Mouse (Mus musculus) lung, embryonic 16.5 days (tissue): ENCODE results near the gene Tapt1. TPM values are rescaled to one million over a fixed set of nuclear protein-coding genes. Genes with fewer than 3 reads are reported as not detected.
"Not testable (repeated sequence)": the region's sequence is repeated elsewhere in the genome, so short reads cannot be mapped to it uniquely, and the experiment has no call there.

Source experiments
- ATAC-seq: fragments of 200-750 bp; cut with Nextera tagmentation; 2 replicates; pipeline ENCODE4 v1.8.0; 2017; ENCODE audit warnings: low read depth, mild to moderate bottlenecking, moderate library complexity
- H3K27ac ChIP-seq: fragments of 300-500 bp; sonication (generic); 2 replicates; pipeline ENCODE4 v1.5.1; 2014; ENCODE audit warnings: mild to moderate bottlenecking, control low read depth, low read length
- H3K27me3 ChIP-seq: fragments of 300-500 bp; sonication (generic); 2 replicates; pipeline ENCODE4 v1.6.1; 2014; ENCODE audit warnings: low read depth, low read length, mixed read lengths; ENCODE audit not compliant: control insufficient read depth, insufficient read depth
- H3K36me3 ChIP-seq: fragments of 300-500 bp; sonication (generic); 2 replicates; pipeline ENCODE4 v1.6.1; 2014; ENCODE audit warnings: low read length; ENCODE audit not compliant: control insufficient read depth, insufficient read depth
- H3K4me1 ChIP-seq: fragments of 300-500 bp; sonication (generic); replicated peaks from 2 replicates; pipeline ENCODE4 v1.6.1; 2014; ENCODE audit warnings: low read length, mixed read lengths; ENCODE audit not compliant: control insufficient read depth, insufficient read depth
- H3K4me2 ChIP-seq: fragments of 300-500 bp; sonication (generic); 2 replicates; pipeline ENCODE4 v1.6.1; 2014; ENCODE audit warnings: low read depth, low read length, control low read depth
- H3K4me3 ChIP-seq: fragments of 300-500 bp; sonication (generic); 2 replicates; pipeline ENCODE4 v1.5.1; 2014; ENCODE audit warnings: mild to moderate bottlenecking, low read length, control low read depth
- H3K9ac ChIP-seq: fragments of 300-500 bp; sonication (generic); 2 replicates; pipeline ENCODE4 v1.6.1; 2014; ENCODE audit warnings: low read length, control low read depth
- H3K9me3 ChIP-seq: fragments of 300-500 bp; sonication (generic); 2 replicates; pipeline ENCODE4 v1.6.1; 2016; ENCODE audit warnings: low read length; ENCODE audit not compliant: control insufficient read depth
- WGBS: fragments of 180-500 bp; shearing (Covaris S2); extraction: QIAGEN DNeasy Blood & Tissue Kit; methylation state at CpG from one replicate; pipeline ENCODE4 v1.1.7; 2014; 5-methylcytosine and 5-hydroxymethylcytosine counted together
- polyA plus RNA-seq: library from polyadenylated mRNA; unstranded; fragments of >200 nt; fragmentation: Nextera tagmentation; extraction: Ambion mirVana; gene quantifications from 2 replicates; pipeline ENCODE4 v1.2.1, GENCODE M21; 2015

Tapt1 gene
- polyA plus RNA-seq, 1 experiment from 2014 or later = 36.9 TPM

DNA sequence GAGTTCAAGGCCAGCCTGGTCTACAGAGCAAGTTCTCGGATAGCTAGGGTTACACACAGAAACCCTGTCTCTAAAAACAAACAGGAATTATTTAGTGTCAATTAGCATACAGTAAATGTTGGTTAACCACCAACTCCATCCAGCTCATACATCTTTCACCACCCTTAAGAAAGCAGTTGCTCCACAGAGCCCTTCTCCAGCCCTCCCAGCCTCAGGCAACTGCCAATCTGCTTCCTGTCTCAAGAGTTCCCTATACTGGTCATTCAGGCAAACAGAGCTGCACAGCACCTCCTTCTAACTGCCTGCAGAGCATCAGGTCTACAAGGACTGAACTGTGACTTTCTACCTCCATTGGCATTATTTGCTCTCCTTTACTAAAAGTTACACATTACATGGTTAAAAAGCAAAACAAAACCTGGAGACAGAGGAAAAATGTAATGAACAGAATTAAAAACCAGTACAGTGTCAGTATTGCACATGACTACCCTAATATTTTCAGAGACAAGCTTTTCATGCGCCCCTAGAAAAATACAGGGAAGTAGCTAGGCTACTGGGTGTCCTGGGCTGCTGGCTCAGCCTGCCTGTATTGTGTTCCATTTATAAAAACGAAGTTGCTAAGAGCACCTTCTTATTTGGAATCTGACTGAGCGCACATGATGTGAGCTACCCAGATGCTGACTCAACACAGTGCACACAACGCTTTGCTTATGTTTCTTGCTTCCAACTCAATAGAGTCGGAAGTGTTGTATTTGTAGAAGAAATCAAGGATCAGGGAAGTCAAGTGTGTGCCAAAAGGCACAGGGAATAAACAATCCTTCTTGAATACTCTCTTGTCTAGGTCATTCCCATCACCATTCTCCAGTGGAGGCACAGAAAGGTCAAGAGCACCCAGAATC lies 79.7 kb downstream of the Tapt1 start:
- 0 out of 2 replicates have a peak, but pooled peaks have one; percentile 20 for ATAC-seq
- H3K27ac ChIP-seq = no peak overlapping the region
- H3K9ac ChIP-seq = no peak overlapping the region
- H3K9me3 ChIP-seq = peaks cover 2% of the 10 kb centered on the region; the same call in 1 of the 2 replicates
- H3K4me1 ChIP-seq = peaks cover under 1% of the 10 kb centered on the region; the same call in 1 of the 2 replicates
- no peaks in the 10 kb centered on the region for H3K36me3 ChIP-seq
- no peak overlapping the region for H3K4me2 ChIP-seq
- H3K4me3 ChIP-seq = no peak overlapping the region
- 56% methylated on average over 6 of the region's 6 CpGs for WGBS
- H3K27me3 ChIP-seq = no peaks in the 10 kb centered on the region

DNA sequence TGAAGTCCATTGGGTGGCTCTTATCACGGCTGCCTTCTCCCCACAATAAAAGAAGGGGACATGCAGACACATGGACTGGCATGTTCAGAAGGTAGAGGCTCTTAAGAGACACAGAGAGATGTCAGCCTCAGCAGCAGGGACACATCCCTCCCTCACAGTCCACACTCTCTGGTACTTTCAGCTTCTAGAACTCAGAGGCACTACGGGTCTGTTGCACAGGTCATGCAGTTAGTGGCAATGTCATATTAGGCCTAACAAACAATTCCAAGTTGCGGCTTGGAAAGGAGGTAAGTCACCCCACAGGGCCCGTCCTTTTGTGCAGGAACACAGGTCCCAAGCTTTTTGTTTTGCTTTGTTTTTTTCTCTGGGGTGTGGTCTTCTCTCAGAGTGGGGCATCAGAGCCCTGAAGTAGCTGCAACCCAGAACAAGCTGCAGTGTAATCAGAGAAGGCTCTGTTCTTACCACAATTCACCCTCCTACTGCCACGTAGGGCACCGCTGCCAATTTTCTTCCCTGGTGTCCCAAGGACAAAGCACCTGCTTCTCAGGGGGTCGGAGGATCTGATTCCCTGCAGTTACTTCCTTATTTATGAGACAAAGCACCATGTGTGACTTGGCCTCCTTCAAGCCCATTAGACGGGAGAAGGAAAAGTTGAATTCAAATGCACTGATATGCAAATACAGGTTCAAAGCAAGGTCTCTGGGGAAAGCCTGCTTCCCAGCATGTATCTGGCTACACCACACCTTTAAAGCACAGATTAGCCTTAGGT lies 82.8 kb downstream of the Tapt1 start:
- no peaks in the 10 kb centered on the region for H3K36me3 ChIP-seq

DNA sequence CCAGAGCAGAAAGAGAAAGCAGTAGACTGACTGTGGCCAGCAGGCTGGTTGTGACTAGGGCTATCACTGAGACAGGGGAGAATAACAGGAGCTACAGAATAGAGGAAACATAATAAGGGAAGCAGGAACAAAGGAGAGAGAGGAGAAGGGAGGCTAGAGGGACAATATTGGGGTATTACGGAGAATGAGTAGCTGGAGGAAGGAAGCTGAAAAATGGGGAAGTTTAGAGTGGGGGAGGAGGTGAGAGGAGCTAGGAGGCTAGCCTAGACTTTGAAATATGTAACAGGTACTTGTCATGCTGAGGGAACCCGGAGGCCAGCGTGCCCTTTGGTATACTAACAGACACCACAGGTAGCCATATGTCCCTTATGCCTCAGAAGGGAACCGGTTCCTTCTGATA lies 98.9 kb downstream of the Tapt1 start:
- H3K27ac ChIP-seq = no peak overlapping the region

More for the DNA sequence above, 82.8 kb downstream of the Tapt1 start:
- no peak overlapping the region for H3K4me3 ChIP-seq
- no peaks in the 10 kb centered on the region for H3K9me3 ChIP-seq
- WGBS = 54% methylated on average over 8 of the region's 8 CpGs
- no peak overlapping the region for H3K4me2 ChIP-seq
- no peak overlapping the region for H3K27ac ChIP-seq
- H3K9ac ChIP-seq = no peak overlapping the region
- ATAC-seq = no peak
- H3K27me3 ChIP-seq = no peaks in the 10 kb centered on the region
- H3K4me1 ChIP-seq = no peaks in the 10 kb centered on the region

DNA sequence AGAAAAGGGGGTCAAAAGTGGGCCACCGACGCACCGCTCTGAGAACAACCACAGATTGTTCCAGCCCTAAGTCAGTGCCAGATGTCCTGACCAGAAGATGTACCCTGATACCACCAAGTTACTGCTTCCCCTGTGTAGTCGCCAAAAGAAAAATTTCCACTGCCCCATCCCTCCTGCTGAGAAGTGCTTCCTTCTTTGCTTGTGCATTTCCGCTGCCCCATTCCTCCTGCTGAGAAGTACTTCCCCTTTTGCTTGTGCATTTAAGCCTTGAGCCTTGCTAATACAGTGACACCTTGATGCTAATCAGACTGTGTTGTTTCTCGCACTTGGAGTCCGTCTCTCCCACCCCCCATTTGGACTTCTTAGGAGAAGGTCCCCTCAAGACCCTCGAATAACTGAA lies 99.9 kb downstream of the Tapt1 start:
- H3K27me3 ChIP-seq = not testable (repeated sequence)

More for the DNA sequence above, 98.9 kb downstream of the Tapt1 start:
- Histone ChIP-seq H3K27me3 (no peaks in the 10 kb centered on the region), H3K4me2 (no peak overlapping the region), H3K9ac (no peak overlapping the region), H3K36me3 (no peaks in the 10 kb centered on the region), H3K4me3 (no peak overlapping the region), H3K9me3 (no peaks in the 10 kb centered on the region), H3K4me1 (0 out of 2 replicates have a peak, but pooled peaks cover 2% of the 10 kb centered on the region)
- no peak for ATAC-seq
- 66% methylated on average over 4 of the region's 4 CpGs for WGBS

More for the DNA sequence above, 99.9 kb downstream of the Tapt1 start:
- H3K27ac ChIP-seq, ATAC-seq, H3K4me1 ChIP-seq, H3K4me2 ChIP-seq, H3K36me3 ChIP-seq, H3K4me3 ChIP-seq, H3K9ac ChIP-seq, H3K9me3 ChIP-seq: not testable (repeated sequence)
- 87% methylated on average over 8 of the region's 8 CpGs for WGBS

Other genes with a start within 250 kb of the Tapt1 start
- gene Fgfbp1, start 244.8 kb downstream of the Tapt1 start, polyA plus RNA-seq = 27.6 and 36.1 TPM in 2 replicates
- 41.4 and 43.7 TPM in 2 replicates for gene Prom1, start 124.6 kb downstream of the Tapt1 start, polyA plus RNA-seq